Mouse (Mus musculus): ENCODE results near the gene Tmem17.

The Tmem17 gene

GRCm38 (mm10) chr11:22512038-22513001, at the start of gene Tmem17:
Gene Tmem17, plus strand, starts transcription at chr11:22512088.
- peak; percentile 92 to 97 for DNase-seq

- no peak for DNase-seq
Observed at GRCm38 (mm10) chr11:22479836-22480619, 31.9 kb upstream of the Tmem17 start.

GRCm38 (mm10) chr11:22481639-22482361, 30.1 kb upstream of the Tmem17 start:
- peak in 1 of 2 experiments; percentile 14 for DNase-seq

- no peak for DNase-seq
Observed at GRCm38 (mm10) chr11:22482362-22482760, 29.5 kb upstream of the Tmem17 start.

GRCm38 (mm10) chr11:22493694-22494319, 18.1 kb upstream of the Tmem17 start:
- no peak for DNase-seq

- no peak for DNase-seq
Observed at GRCm38 (mm10) chr11:22494941-22495340, 16.9 kb upstream of the Tmem17 start.

- no peak for DNase-seq
Observed at GRCm38 (mm10) chr11:22499396-22499795, 12.5 kb upstream of the Tmem17 start.

GRCm38 (mm10) chr11:22499886-22500285, 12.0 kb upstream of the Tmem17 start:
- no peak for DNase-seq

GRCm38 (mm10) chr11:22500771-22501566, 10.9 kb upstream of the Tmem17 start:
- no peak for DNase-seq

GRCm38 (mm10) chr11:22513075-22513474, 1.2 kb downstream of the Tmem17 start:
- DNase-seq, result peak in 1 of 2 experiments; percentile 12

GRCm38 (mm10) chr11:22515061-22515460, 3.2 kb downstream of the Tmem17 start:
- DNase-seq, result no peak

- DNase-seq, result no peak
Observed at GRCm38 (mm10) chr11:22518445-22518844, 6.6 kb downstream of the Tmem17 start.

GRCm38 (mm10) chr11:22520251-22520650, 8.4 kb downstream of the Tmem17 start:
- DNase-seq, result no peak

- no peak for DNase-seq
Observed at GRCm38 (mm10) chr11:22524606-22525005, 12.7 kb downstream of the Tmem17 start.

- no peak for DNase-seq
Observed at GRCm38 (mm10) chr11:22540600-22540999, 28.7 kb downstream of the Tmem17 start.

- no peak for DNase-seq
Observed at GRCm38 (mm10) chr11:22560061-22560460, 48.2 kb downstream of the Tmem17 start.

GRCm38 (mm10) chr11:22560503-22561328, 48.8 kb downstream of the Tmem17 start:
- DNase-seq, result peak; percentile 42 to 66

GRCm38 (mm10) chr11:22561329-22561592, 49.4 kb downstream of the Tmem17 start:
- DNase-seq, result no peak

- DNase-seq, result no peak
Observed at GRCm38 (mm10) chr11:22563706-22564105, 51.8 kb downstream of the Tmem17 start.

GRCm38 (mm10) chr11:22564676-22565075, 52.8 kb downstream of the Tmem17 start:
- DNase-seq, result no peak
